Mouse (Mus musculus) testis, adult 2 months (tissue): ENCODE measurements around the gene Palm3. TPM values are rescaled to one million over a fixed set of nuclear protein-coding genes. Genes with fewer than 3 reads are reported as not detected.

Experiments
- H3K27ac ChIP-seq: fragments of 200-500 bp; 2 replicates; pipeline ENCODE4 v1.5.1; 2012; ENCODE audit warnings: low read depth, low read length; ENCODE audit not compliant: control insufficient read depth, insufficient read depth
- H3K27me3 ChIP-seq: fragments of 200-500 bp; 2 replicates; pipeline ENCODE4 v1.6.1; 2012; ENCODE audit warnings: mild to moderate bottlenecking, low read length, moderate library complexity; ENCODE audit not compliant: control insufficient read depth, insufficient read depth
- H3K36me3 ChIP-seq: fragments of 200-500 bp; 2 replicates; pipeline ENCODE4 v1.6.1; 2012; ENCODE audit warnings: mild to moderate bottlenecking, low read length; ENCODE audit not compliant: control insufficient read depth, insufficient read depth
- H3K4me1 ChIP-seq: fragments of 200-500 bp; 2 replicates; pipeline ENCODE4 v1.6.1; 2012; ENCODE audit warnings: low read length; ENCODE audit not compliant: control insufficient read depth, insufficient read depth
- H3K4me3 ChIP-seq: fragments of 200-500 bp; 2 replicates; pipeline ENCODE4 v1.5.1; 2012; ENCODE audit warnings: low read depth, mild to moderate bottlenecking, low read length, moderate library complexity, mixed read lengths; ENCODE audit not compliant: control insufficient read depth
- CTCF ChIP-seq: fragments of 200-500 bp; IDR thresholded peaks from 2 replicates; pipeline ENCODE4 v1.5.1; 2012; ENCODE audit warnings: low read depth, mild to moderate bottlenecking, inconsistent platforms, low read length, moderate library complexity; ENCODE audit not compliant: control insufficient read depth, insufficient read depth, insufficient replicate concordance
- POLR2A ChIP-seq: fragments of 200-500 bp; IDR thresholded peaks from 2 replicates; pipeline ENCODE4 v1.6.1; 2012; ENCODE audit warnings: low read depth, mild to moderate bottlenecking, inconsistent platforms, low read length, moderate library complexity; ENCODE audit not compliant: control insufficient read depth
- polyA plus RNA-seq: library from polyadenylated mRNA; depleted of rRNA; stranded (reverse); fragments of >200 nt; gene quantifications from 2 replicates; pipeline ENCODE4 v1.2.3, GENCODE M21; 2012; rRNA removed

Gene Palm3
- polyA plus RNA-seq, 1 experiment = 1.9 TPM

- TF ChIP-seq CTCF = no peak
- TF ChIP-seq POLR2A = no peak
- Histone ChIP-seq H3K27ac (no peak overlapping the region), H3K36me3 (no peaks in the 10 kb centered on the region), H3K4me1 (peaks cover 28% of the 10 kb centered on the region), H3K4me3 (no peak overlapping the region), H3K27me3 (no peaks in the 10 kb centered on the region)
Measured at GRCm38 (mm10) chr8:84073230-84073976, 52.1 kb downstream of the Palm3 start.

DNA sequence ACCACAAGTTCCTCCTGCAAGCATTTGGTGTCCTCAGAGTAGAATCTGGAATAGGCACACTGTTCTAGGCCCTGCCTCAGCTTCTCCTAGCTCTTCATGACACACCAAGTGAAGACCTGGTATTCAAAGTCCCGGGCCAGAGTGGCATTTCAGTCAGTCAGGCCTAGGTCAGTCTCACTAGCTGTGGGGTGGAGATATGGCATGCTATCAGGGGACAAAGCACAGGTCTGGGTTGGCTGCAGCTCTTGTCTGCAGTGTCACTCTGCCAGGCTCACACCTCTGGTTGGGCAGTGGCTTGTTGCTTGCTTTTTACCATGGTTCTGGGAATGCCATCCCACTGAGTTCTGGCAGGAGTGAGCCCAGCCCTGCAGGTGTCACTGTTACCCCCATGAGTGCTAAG, 55.1 kb downstream of the Palm3 start:
- no peak overlapping the region for H3K27ac ChIP-seq
- TF ChIP-seq POLR2A = no peak
- no peak for TF ChIP-seq CTCF
- no peaks in the 10 kb centered on the region for H3K36me3 ChIP-seq

GRCm38 (mm10) chr8:84076849-84077248, 55.6 kb downstream of the Palm3 start:
- TF ChIP-seq POLR2A = no peak
- TF ChIP-seq CTCF = no peak
- no peaks in the 10 kb centered on the region for H3K36me3 ChIP-seq
- peaks cover 7% of the 10 kb centered on the region for H3K4me1 ChIP-seq
- H3K4me3 ChIP-seq = no peak overlapping the region
- H3K27ac ChIP-seq = no peak overlapping the region
- no peaks in the 10 kb centered on the region for H3K27me3 ChIP-seq

More for the DNA sequence above, 55.1 kb downstream of the Palm3 start:
- Histone ChIP-seq H3K4me3 (no peak overlapping the region), H3K27me3 (no peaks in the 10 kb centered on the region), H3K4me1 (peaks cover 11% of the 10 kb centered on the region)

- H3K4me1 ChIP-seq = peaks cover 2% of the 10 kb centered on the region; the same call in 1 of the 2 replicates
- H3K36me3 ChIP-seq = no peaks in the 10 kb centered on the region
- H3K4me3 ChIP-seq = no peak overlapping the region
- no peak overlapping the region for H3K27ac ChIP-seq
- no peaks in the 10 kb centered on the region for H3K27me3 ChIP-seq
- TF ChIP-seq CTCF (no peak), POLR2A (no peak)
Measured at GRCm38 (mm10) chr8:84079206-84079605, 57.9 kb downstream of the Palm3 start.

Other genes starting within 250 kb of the Palm3 start
- 54.3 and 64.0 TPM in 2 replicates for gene Adgrl1, start 121.4 kb upstream of the Palm3 start, polyA plus RNA-seq
- gene Gm10644, start 66.3 kb upstream of the Palm3 start, polyA plus RNA-seq = 14.9 and 15.2 TPM in 2 replicates
- gene Asf1b, start 66.0 kb upstream of the Palm3 start, polyA plus RNA-seq = 65.0 and 73.8 TPM in 2 replicates
- 101 and 103 TPM in 2 replicates for gene Prkaca, start 48.5 kb upstream of the Palm3 start, polyA plus RNA-seq
- 13.7 and 15.3 TPM in 2 replicates for gene Samd1, start 23.8 kb upstream of the Palm3 start, polyA plus RNA-seq
- gene 1700067K01Rik, start 20.0 kb upstream of the Palm3 start, polyA plus RNA-seq = 38.1 and 43.2 TPM in 2 replicates
- gene 2210011C24Rik, start 9.3 kb upstream of the Palm3 start, polyA plus RNA-seq = 10.9 and 15.1 TPM in 2 replicates
- gene Il27ra, start 21.1 kb downstream of the Palm3 start, polyA plus RNA-seq = 0.08 and 0.12 TPM in 2 replicates
- 0.84 TPM in 1 of 2 replicates, not detected in the other for gene Rln3, start 23.5 kb downstream of the Palm3 start, polyA plus RNA-seq
- gene Gm10643, start 43.7 kb downstream of the Palm3 start, polyA plus RNA-seq = 6.3 and 6.6 TPM in 2 replicates
- gene Rfx1, start 45.4 kb downstream of the Palm3 start, polyA plus RNA-seq = 83.0 and 89.5 TPM in 2 replicates
- gene Dcaf15, start 83.3 kb downstream of the Palm3 start, polyA plus RNA-seq = 210 and 216 TPM in 2 replicates
- 0.07 and 0.14 TPM in 2 replicates for gene Podnl1, start 104.5 kb downstream of the Palm3 start, polyA plus RNA-seq
- 30.9 and 38.6 TPM in 2 replicates for gene Cc2d1a, start 126.5 kb downstream of the Palm3 start, polyA plus RNA-seq
- 57.2 and 65.0 TPM in 2 replicates for gene 4930432K21Rik, start 126.6 kb downstream of the Palm3 start, polyA plus RNA-seq
- 1.6 and 2.4 TPM in 2 replicates for gene Nanos3, start 163.7 kb downstream of the Palm3 start, polyA plus RNA-seq
- 16.9 and 17.4 TPM in 2 replicates for gene Zswim4, start 215.6 kb downstream of the Palm3 start, polyA plus RNA-seq
- 104 and 116 TPM in 2 replicates for gene D8Ertd738e, start 228.2 kb downstream of the Palm3 start, polyA plus RNA-seq
- 7.5 and 12.1 TPM in 2 replicates for gene Mri1, start 235.9 kb downstream of the Palm3 start, polyA plus RNA-seq
- gene Ccdc130, start 248.9 kb downstream of the Palm3 start, polyA plus RNA-seq = 53.5 and 74.1 TPM in 2 replicates